Mouse (Mus musculus) heart, embryonic 10.5 days (tissue): ENCODE measurements around the gene Szrd1. TPM values are rescaled to one million over a fixed set of nuclear protein-coding genes. Genes with fewer than 3 reads are reported as not detected.

Experiments used
- DNase-seq: peaks from one replicate; pipeline ENCODE4 v3.0.0-alpha.2; 2017; ENCODE audit warnings: low spot score
- H3K27ac ChIP-seq: fragments of 300-500 bp; sonication (generic); 2 replicates; pipeline ENCODE4 v1.5.1; 2016; ENCODE audit warnings: mild to moderate bottlenecking
- H3K27me3 ChIP-seq: fragments of 300-500 bp; sonication (generic); 2 replicates; pipeline ENCODE4 v1.6.1; 2016; ENCODE audit warnings: mild to moderate bottlenecking; ENCODE audit not compliant: poor library complexity, insufficient read depth, severe bottlenecking
- H3K36me3 ChIP-seq: fragments of 300-500 bp; sonication (generic); 2 replicates; pipeline ENCODE4 v1.6.1; 2016; ENCODE audit warnings: mild to moderate bottlenecking, moderate library complexity
- H3K4me1 ChIP-seq: fragments of 300-500 bp; sonication (generic); 2 replicates; pipeline ENCODE4 v1.6.1; 2016; ENCODE audit warnings: mild to moderate bottlenecking
- H3K4me3 ChIP-seq: fragments of 300-500 bp; sonication (generic); 2 replicates; pipeline ENCODE4 v1.5.1; 2016; ENCODE audit warnings: mild to moderate bottlenecking, moderate library complexity
- H3K9me3 ChIP-seq: fragments of 300-500 bp; sonication (generic); 2 replicates; pipeline ENCODE4 v1.6.1; 2016; ENCODE audit warnings: mild to moderate bottlenecking, moderate library complexity
- WGBS: fragments of 180-500 bp; shearing (Covaris S2); methylation state at CpG from one replicate; pipeline ENCODE4 v1.1.7; 2016; 5-methylcytosine and 5-hydroxymethylcytosine counted together
- polyA plus RNA-seq: library from polyadenylated mRNA; unstranded; fragments of >200 nt; fragmentation: Nextera tagmentation; extraction: Ambion mirVana; gene quantifications from 2 replicates; pipeline ENCODE4 v1.2.1, GENCODE M21; 2016

Gene Szrd1
- polyA plus RNA-seq, 1 experiment from 2014 or later = 39.0 TPM

DNA sequence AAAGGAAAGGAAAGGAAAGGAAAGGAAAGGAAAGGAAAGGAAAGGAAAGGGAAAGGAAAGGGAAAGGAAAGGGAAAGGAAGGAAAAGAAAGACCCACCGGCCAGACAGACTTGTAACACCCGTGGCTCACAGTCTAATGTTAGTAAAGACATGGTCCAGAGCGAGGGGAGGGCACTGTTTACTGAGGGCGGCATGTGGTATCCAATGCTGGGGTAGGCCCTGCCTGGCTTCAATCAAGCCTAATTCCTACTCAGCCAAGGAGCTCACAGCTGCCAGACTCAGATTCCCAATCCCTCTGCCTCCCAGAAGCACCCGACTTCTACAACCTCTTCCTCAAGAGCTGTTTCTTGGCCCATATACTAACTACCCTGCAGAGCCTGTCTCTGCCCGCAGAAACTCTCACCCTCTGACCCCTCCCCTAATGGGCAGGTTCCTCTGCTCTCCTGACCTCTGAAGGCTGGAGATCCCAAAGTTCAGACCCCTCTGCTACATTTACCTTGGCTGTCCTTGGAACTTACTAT, 10.3 kb downstream of the Szrd1 start:
- H3K9me3 ChIP-seq = no peaks in the 10 kb centered on the region
- H3K4me1 ChIP-seq = peaks cover 63% of the 10 kb centered on the region
- 56% methylated on average over 6 of the region's 6 CpGs for WGBS
- no peaks in the 10 kb centered on the region for H3K27me3 ChIP-seq
- peaks cover 5% of the 10 kb centered on the region for H3K36me3 ChIP-seq
- no peak for DNase-seq
- H3K4me3 ChIP-seq = no peak overlapping the region
- no peak overlapping the region for H3K27ac ChIP-seq

DNA sequence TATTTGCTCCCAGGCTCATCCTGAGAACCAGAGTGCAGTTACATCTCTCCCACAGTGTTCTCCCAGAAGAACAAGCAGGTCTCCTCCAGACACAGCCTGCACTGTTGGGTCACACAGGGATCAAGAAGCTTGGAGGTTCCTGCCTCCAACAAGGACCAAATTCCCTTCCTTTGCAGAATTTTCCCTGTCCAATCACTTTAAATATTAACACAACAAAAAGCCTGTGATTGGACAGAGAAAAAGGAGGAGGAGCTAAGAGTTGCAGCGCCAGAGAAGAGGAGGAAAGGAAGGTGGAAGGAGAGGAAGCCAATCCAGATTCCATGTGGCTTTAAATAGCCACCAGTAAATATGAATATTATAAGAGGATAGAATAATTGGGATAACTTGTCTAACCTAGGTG, 16.5 kb downstream of the Szrd1 start:
- Histone ChIP-seq H3K4me1 (peaks cover 71% of the 10 kb centered on the region), H3K4me3 (no peak overlapping the region), H3K27me3 (no peaks in the 10 kb centered on the region), H3K9me3 (no peaks in the 10 kb centered on the region), H3K27ac (no peak overlapping the region), H3K36me3 (peaks cover 14% of the 10 kb centered on the region)
- DNase-seq = no peak
- WGBS = 29% methylated on average over 1 of the region's 1 CpGs

- peaks cover 71% of the 10 kb centered on the region for H3K4me1 ChIP-seq
- H3K36me3 ChIP-seq = peaks cover 17% of the 10 kb centered on the region
- no peaks in the 10 kb centered on the region for H3K9me3 ChIP-seq
- 79% methylated on average over 7 of the region's 7 CpGs for WGBS
- no peak overlapping the region for H3K27ac ChIP-seq
- no peak for DNase-seq
- H3K4me3 ChIP-seq = no peak overlapping the region
- H3K27me3 ChIP-seq = no peaks in the 10 kb centered on the region
Measured at GRCm38 (mm10) chr4:141122663-141123062, 16.9 kb downstream of the Szrd1 start.

DNA sequence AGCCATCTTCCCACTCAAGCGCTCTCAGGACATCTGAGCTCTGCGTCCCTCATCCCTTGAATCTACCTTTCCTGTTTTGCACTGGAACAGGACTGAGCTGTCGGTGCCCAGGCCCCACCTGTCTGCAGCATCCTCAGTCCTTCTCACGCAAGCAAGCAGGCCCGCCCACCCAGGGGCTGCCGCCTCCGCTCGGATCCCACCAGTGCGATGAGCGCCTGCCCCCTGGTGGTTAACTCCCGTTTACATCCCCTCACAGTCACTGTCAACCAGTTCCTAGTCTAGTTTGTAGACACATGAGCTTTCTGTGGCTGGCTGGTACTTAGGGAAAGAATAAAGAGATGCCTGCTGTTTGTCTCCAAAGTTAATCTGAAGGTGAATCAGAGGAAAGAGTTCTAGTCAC, 18.9 kb downstream of the Szrd1 start:
- H3K27me3 ChIP-seq = no peaks in the 10 kb centered on the region
- no peaks in the 10 kb centered on the region for H3K9me3 ChIP-seq
- H3K4me3 ChIP-seq = no peak overlapping the region
- DNase-seq = no peak
- peaks cover 36% of the 10 kb centered on the region for H3K36me3 ChIP-seq
- no peak overlapping the region for H3K27ac ChIP-seq
- WGBS = 32% methylated on average over 11 of the region's 11 CpGs
- peaks cover 69% of the 10 kb centered on the region for H3K4me1 ChIP-seq

DNA sequence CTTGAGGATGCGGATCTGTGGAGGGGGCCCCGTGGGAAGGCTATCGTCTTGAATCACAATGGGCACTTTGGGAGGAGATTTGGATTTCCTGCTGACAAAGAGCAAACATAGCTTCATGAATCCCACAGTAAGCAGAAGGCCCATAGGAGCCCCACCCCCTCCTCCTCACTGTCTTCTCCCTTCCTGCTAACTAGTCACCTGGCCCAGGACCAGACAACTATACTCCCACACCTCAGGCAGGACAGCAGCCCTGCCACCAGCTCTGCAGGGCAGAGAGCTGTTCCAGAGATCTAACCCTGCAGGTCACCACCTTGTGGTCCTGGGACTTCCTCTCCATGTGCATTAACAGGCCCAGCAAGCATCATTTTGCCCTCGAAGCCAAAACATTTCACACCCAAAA, 20.9 kb downstream of the Szrd1 start:
- H3K4me1 ChIP-seq = peaks cover 63% of the 10 kb centered on the region
- H3K9me3 ChIP-seq = no peaks in the 10 kb centered on the region
- WGBS = 71% methylated on average over 4 of the region's 4 CpGs
- no peaks in the 10 kb centered on the region for H3K27me3 ChIP-seq
- 0 out of 2 replicates have a peak overlapping the region, but pooled peaks have one; percentile 38 for H3K27ac ChIP-seq
- H3K36me3 ChIP-seq = peaks cover 55% of the 10 kb centered on the region
- no peak overlapping the region for H3K4me3 ChIP-seq
- DNase-seq = no peak

DNA sequence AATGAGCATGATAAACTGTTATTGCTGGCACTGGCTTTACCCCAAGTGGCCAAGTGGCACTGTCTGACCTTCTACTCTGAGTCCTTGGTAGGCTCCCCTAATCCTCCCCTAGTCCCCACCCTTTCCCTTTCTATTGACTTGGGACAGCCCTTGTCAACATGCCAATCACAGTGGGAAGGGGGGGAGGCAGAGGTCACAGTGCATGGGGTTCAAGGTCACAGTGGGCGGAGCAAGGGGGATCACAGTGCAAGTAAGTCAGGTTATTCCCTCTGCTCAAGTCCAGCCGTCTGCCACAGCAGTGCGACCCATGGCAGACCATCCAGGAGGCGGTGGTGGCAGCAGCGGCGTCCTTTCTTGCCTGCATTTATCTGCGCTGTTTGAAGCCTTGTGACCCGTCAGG, 24.2 kb downstream of the Szrd1 start:
- H3K4me3 ChIP-seq = no peak overlapping the region
- DNase-seq = no peak
- 83% methylated on average over 8 of the region's 8 CpGs for WGBS
- peaks cover 40% of the 10 kb centered on the region for H3K4me1 ChIP-seq
- H3K36me3 ChIP-seq = peaks cover 87% of the 10 kb centered on the region
- no peaks in the 10 kb centered on the region; the same call in 1 of the 2 replicates for H3K9me3 ChIP-seq
- peak overlapping the region; percentile 47; the same call in 1 of the 2 replicates for H3K27ac ChIP-seq
- no peaks in the 10 kb centered on the region for H3K27me3 ChIP-seq

GRCm38 (mm10) chr4:141114521-141114981, 25.0 kb downstream of the Szrd1 start:
- Histone ChIP-seq H3K4me1 (peaks cover 34% of the 10 kb centered on the region), H3K27ac (peak overlapping the region; percentile 36; the same call in 1 of the 2 replicates), H3K27me3 (no peaks in the 10 kb centered on the region), H3K9me3 (no peaks in the 10 kb centered on the region; the same call in 1 of the 2 replicates), H3K36me3 (peaks cover 93% of the 10 kb centered on the region), H3K4me3 (no peak overlapping the region)
- no peak for DNase-seq
- WGBS = 90% methylated on average over 6 of the region's 6 CpGs

DNA sequence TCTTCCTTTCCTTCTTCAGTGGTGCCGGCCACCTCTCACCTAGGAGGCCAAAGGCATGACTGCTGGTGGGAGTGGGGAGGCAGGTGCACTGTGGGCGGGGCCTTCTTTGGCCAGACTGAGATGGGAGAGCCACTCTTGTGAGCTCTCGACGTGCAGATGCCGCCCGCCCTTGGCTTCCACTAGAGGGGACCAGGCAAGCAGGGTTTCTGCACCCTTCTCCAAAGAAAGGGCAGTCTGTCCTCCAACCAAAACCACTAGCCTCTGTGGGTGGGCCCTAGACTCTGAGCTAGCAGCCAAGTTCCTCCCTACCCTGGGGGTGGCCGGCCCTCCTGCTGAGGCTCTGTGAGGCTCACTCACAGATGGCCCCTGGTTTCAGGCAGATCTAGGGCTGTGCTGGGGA, 25.7 kb downstream of the Szrd1 start:
- H3K36me3 ChIP-seq = peaks cover 88% of the 10 kb centered on the region

DNA sequence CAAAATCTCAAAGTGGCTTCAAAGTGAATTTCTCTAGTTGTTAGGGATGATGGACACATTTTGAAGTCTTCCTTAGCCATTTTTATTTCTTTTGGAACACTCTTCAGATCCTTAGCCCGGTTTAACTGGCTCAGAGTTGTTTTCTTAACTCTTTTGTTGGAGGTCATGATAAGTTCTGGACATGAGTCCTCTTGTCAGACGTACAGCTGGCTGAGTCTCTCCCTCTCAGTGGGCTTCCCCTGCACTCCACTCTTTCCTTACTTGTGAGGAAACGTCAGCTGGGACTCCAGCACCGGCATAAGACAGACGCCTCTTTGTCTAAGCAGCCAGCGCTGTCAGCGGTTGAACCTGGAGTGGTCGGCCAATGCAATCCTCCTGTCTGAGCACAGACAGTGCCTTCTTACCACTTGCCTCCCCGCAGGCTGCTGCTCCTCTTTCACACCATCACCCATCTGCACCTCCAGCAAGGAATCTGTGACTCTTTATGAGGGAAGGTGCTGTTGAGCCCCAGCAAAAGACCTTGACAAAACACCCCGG, 31.3 kb downstream of the Szrd1 start:
- peak; percentile 87 for DNase-seq
- no peak overlapping the region for H3K4me3 ChIP-seq
- WGBS = 21% methylated on average over 10 of the region's 10 CpGs
- H3K4me1 ChIP-seq = peaks cover 25% of the 10 kb centered on the region
- no peaks in the 10 kb centered on the region; the same call in 1 of the 2 replicates for H3K9me3 ChIP-seq
- H3K36me3 ChIP-seq = peaks cover 36% of the 10 kb centered on the region
- no peak overlapping the region for H3K27ac ChIP-seq
- no peaks in the 10 kb centered on the region for H3K27me3 ChIP-seq

More for the DNA sequence above, 25.7 kb downstream of the Szrd1 start:
- H3K27me3 ChIP-seq = no peaks in the 10 kb centered on the region
- peaks cover 30% of the 10 kb centered on the region for H3K4me1 ChIP-seq
- 90% methylated on average over 7 of the region's 7 CpGs for WGBS
- DNase-seq = no peak
- no peak overlapping the region for H3K4me3 ChIP-seq
- no peaks in the 10 kb centered on the region; the same call in 1 of the 2 replicates for H3K9me3 ChIP-seq
- H3K27ac ChIP-seq = 0 out of 2 replicates have a peak overlapping the region, but pooled peaks have one; percentile 36

DNA sequence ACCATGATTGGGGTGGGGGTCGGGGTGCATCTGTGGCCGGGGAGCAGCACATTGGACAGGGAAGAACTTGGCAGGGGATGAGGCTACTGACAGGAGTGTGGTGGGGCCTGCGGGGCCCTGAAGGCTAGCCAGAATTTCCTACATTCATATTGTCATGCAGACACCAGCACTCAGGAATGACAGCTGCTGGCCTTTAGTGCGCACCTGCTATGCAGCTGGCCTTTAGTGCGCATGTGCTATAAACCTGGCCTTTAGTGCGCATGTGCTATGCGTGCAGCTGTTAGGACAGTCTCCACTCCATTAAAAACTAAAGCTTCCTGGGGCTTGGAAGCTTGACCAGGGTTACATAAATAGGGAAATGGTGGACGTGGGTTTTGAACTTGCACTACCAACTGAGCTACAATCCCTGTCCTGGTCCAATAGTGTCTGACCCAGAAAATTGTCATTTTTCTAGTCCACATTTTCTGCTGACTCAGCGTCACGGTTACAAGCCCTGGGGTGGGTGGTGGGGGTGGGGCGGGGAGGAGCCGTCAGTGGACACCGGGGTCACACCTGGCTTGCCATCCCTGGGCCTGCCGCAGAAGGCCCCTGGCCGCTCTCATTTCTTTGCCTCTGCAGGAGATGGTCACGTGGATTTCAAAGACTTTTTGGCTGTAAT, 32.9 kb downstream of the Szrd1 start:
- no peak overlapping the region for H3K4me3 ChIP-seq
- no peaks in the 10 kb centered on the region; the same call in 1 of the 2 replicates for H3K9me3 ChIP-seq
- no peak overlapping the region for H3K27ac ChIP-seq
- no peaks in the 10 kb centered on the region for H3K27me3 ChIP-seq
- H3K4me1 ChIP-seq = peaks cover 25% of the 10 kb centered on the region
- WGBS = 84% methylated on average over 16 of the region's 16 CpGs
- no peak for DNase-seq
- peaks cover 20% of the 10 kb centered on the region for H3K36me3 ChIP-seq

DNA sequence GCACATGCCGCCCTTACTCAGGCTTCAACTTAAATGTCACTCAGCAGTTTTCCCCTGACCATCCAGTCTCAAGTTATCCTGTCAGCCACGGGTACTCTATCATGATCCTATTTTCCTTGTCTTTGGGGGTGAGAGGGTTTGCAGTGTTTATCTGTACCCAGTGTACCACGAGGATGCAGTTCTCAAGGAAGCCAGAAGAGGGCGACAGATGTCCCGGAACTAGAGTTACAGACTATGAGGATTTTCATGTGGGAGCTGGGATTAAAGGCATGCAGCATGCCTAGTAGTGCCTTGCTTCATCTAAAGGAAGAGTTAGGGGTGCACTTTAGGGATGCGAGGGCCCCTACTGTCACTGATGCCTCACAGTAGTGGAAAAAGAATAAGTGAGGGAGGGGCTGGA, 37.7 kb downstream of the Szrd1 start:
- WGBS = 56% methylated on average over 6 of the region's 6 CpGs

GRCm38 (mm10) chr4:141101291-141101690, 38.3 kb downstream of the Szrd1 start:
- no peak for DNase-seq
- Histone ChIP-seq H3K36me3 (no peaks in the 10 kb centered on the region), H3K4me1 (peaks cover 33% of the 10 kb centered on the region; the same call in 1 of the 2 replicates), H3K27me3 (no peaks in the 10 kb centered on the region), H3K4me3 (no peak overlapping the region), H3K27ac (no peak overlapping the region), H3K9me3 (no peaks in the 10 kb centered on the region)
- 91% methylated on average over 9 of the region's 9 CpGs for WGBS

More for the DNA sequence above, 37.7 kb downstream of the Szrd1 start:
- no peaks in the 10 kb centered on the region for H3K36me3 ChIP-seq
- H3K27ac ChIP-seq = no peak overlapping the region
- H3K9me3 ChIP-seq = no peaks in the 10 kb centered on the region
- no peak overlapping the region for H3K4me3 ChIP-seq
- H3K4me1 ChIP-seq = peaks cover 31% of the 10 kb centered on the region; the same call in 1 of the 2 replicates
- DNase-seq = no peak
- H3K27me3 ChIP-seq = no peaks in the 10 kb centered on the region

DNA sequence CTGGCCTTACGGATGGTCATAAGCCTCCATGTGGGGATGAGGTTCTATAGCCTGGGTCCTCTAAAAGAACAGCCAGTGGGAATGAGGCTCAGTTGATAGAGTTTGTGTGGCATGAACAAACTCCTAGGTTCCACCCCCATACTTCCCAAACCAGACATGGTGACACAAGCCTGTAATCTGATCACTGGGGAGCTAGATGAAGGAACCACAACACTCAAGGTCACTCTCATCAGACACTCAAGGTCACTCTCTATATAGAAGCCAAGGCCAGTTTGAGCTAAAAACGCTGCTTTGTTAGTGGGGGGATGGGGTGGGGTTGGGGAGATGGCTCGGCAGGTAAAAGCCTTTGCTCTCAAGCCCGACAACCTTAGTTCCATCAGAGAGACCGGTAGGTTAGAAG, 39.6 kb downstream of the Szrd1 start:
- Histone ChIP-seq H3K27ac (no peak overlapping the region), H3K4me3 (no peak overlapping the region), H3K27me3 (no peaks in the 10 kb centered on the region), H3K9me3 (no peaks in the 10 kb centered on the region), H3K36me3 (no peaks in the 10 kb centered on the region), H3K4me1 (peaks cover 24% of the 10 kb centered on the region; the same call in 1 of the 2 replicates)
- DNase-seq = no peak
- 67% methylated on average over 5 of the region's 5 CpGs for WGBS
